In the genomic region with DNA sequence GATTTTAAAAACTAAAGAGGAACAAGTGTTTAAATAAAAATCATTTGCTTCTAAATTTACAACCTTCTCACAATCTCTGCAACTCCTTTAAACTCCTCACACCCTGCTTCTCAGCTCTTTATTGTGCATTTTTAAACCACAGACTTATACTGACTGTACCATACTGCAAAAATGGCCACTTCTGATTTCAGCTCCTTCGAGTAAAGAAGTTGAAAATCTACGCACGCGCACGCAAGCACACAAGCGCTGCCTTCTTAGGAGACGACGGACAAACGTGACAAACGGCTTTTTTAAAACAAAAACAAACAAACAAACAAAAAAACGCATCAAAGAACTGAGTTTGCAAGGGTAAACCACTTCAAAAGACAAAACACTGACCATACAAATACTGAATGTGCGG, we compare ENCODE assay signal across 8 mouse cellular contexts. TPM values are rescaled to one million over a fixed set of nuclear protein-coding genes. Genes with fewer than 3 reads are reported as not detected.
DNase-seq lines count a peak whose midpoint lies in the region; ATAC-seq and TF ChIP-seq lines count a peak whose summit lies in the region.
"Had no signal": no experiment of that assay in that cellular context is flagged by ENCODE, and none has a peak within 500 bp of the region (broad histone marks: within the 10 kb centered on the region; RNA-seq: fewer than 3 reads in every experiment).

No protein-coding gene starts in this region.

- peaks cover 6% of the 10 kb centered on the region; the same call in 1 of the 2 replicates for H3K27me3 ChIP-seq in lung, embryonic 15.5 days
- peaks cover 4% of the 10 kb centered on the region; the same call in 1 of the 2 replicates for H3K27me3 ChIP-seq in embryonic facial prominence, embryonic 15.5 days
- no peaks in the 10 kb centered on the region for H3K27me3 ChIP-seq in hindbrain, embryonic 15.5 days
- H3K27me3 ChIP-seq in midbrain, postnatal 0 days (ENCODE audit: insufficient read depth, low read length) = no peaks in the 10 kb centered on the region

- H3K27ac ChIP-seq in lung, embryonic 15.5 days = no peak overlapping the region
- H3K27ac ChIP-seq in embryonic facial prominence, embryonic 15.5 days (replicated peaks) = no peak overlapping the region
- H3K27ac ChIP-seq in hindbrain, embryonic 15.5 days (replicated peaks) = peak overlapping the region; percentile 86
- peak overlapping the region; percentile 76 for H3K27ac ChIP-seq in midbrain, postnatal 0 days (ENCODE audit: low read depth, low read length)
- H3K27ac ChIP-seq: limb, embryonic 15.5 days had no signal

- no peak overlapping the region for H3K9ac ChIP-seq in lung, embryonic 15.5 days
- no peak overlapping the region for H3K9ac ChIP-seq in embryonic facial prominence, embryonic 15.5 days
- H3K9ac ChIP-seq in hindbrain, embryonic 15.5 days = peak overlapping the region; percentile 69
- peak overlapping the region; percentile 63 for H3K9ac ChIP-seq in midbrain, postnatal 0 days (replicated peaks; ENCODE audit: low read length, poor library complexity, severe bottlenecking)
- H3K9ac ChIP-seq: limb, embryonic 15.5 days had no signal

- peak overlapping the region; percentile 53 for H3K4me2 ChIP-seq in lung, embryonic 15.5 days
- H3K4me2 ChIP-seq in embryonic facial prominence, embryonic 15.5 days (replicated peaks) = peak overlapping the region; percentile 49
- H3K4me2 ChIP-seq in hindbrain, embryonic 15.5 days = peak overlapping the region; percentile 58
- peak overlapping the region; percentile 51 for H3K4me2 ChIP-seq in midbrain, postnatal 0 days (ENCODE audit: low read depth, low read length, poor library complexity, severe bottlenecking)

- ATAC-seq in lung, embryonic 15.5 days (ENCODE audit: borderline replicate concordance, extremely low read depth, low FRiP score, low TSS enrichment) = no peak
- no peak for ATAC-seq in embryonic facial prominence, embryonic 15.5 days (ENCODE audit: insufficient number of reproducible peaks, low FRiP score, low TSS enrichment, low read depth)
- ATAC-seq in hindbrain, embryonic 15.5 days (ENCODE audit: low FRiP score, low read depth) = peak; percentile 77
- peak; percentile 78; the same call in 1 of the 2 replicates for ATAC-seq in midbrain, postnatal 0 days (ENCODE audit: low FRiP score)

- TF ChIP-seq CTCF in midbrain, postnatal 0 days (IDR thresholded peaks at IDR 0.05) = no peak

- WGBS in lung, embryonic 15.5 days = 20% methylated on average over 12 of the region's 12 CpGs
- WGBS in embryonic facial prominence, embryonic 15.5 days = 29% methylated on average over 12 of the region's 12 CpGs
- 24% methylated on average over 12 of the region's 12 CpGs for WGBS in hindbrain, embryonic 15.5 days
- WGBS in midbrain, postnatal 0 days = 19% methylated on average over 12 of the region's 12 CpGs

- no peaks in the 10 kb centered on the region for H3K9me3 ChIP-seq in lung, embryonic 15.5 days
- no peaks in the 10 kb centered on the region for H3K9me3 ChIP-seq in embryonic facial prominence, embryonic 15.5 days (replicated peaks)
- no peaks in the 10 kb centered on the region for H3K9me3 ChIP-seq in hindbrain, embryonic 15.5 days
- no peaks in the 10 kb centered on the region for H3K9me3 ChIP-seq in midbrain, postnatal 0 days (ENCODE audit: low read length)
- H3K9me3 ChIP-seq: limb, embryonic 15.5 days had no signal

- no peak for DNase-seq in lung, postnatal 36 days
- peak; percentile 41 for DNase-seq in midbrain, postnatal 0 days (ENCODE audit: low spot score)
- no peak for DNase-seq in spleen, postnatal 14 days (ENCODE audit: low spot score in 2 of 2)
- DNase-seq in cerebellum, postnatal 4 days (ENCODE audit: low spot score in 2 of 2) = no peak

- 0 out of 2 replicates have a peak overlapping the region, but pooled peaks have one; percentile 26 for H3K4me3 ChIP-seq in lung, embryonic 15.5 days
- H3K4me3 ChIP-seq in embryonic facial prominence, embryonic 15.5 days (replicated peaks) = peak overlapping the region; percentile 28; the same call in 1 of the 2 replicates
- peak overlapping the region; percentile 50 for H3K4me3 ChIP-seq in hindbrain, embryonic 15.5 days
- H3K4me3 ChIP-seq in midbrain, postnatal 0 days (ENCODE audit: low read depth, low read length) = peak overlapping the region; percentile 54

- H3K4me1 ChIP-seq in lung, embryonic 15.5 days = no peaks in the 10 kb centered on the region
- H3K4me1 ChIP-seq in embryonic facial prominence, embryonic 15.5 days = no peaks in the 10 kb centered on the region
- no peaks in the 10 kb centered on the region for H3K4me1 ChIP-seq in hindbrain, embryonic 15.5 days (replicated peaks)
- H3K4me1 ChIP-seq in midbrain, postnatal 0 days (ENCODE audit: insufficient read depth, low read length) = no peaks in the 10 kb centered on the region
- H3K4me1 ChIP-seq: limb, embryonic 15.5 days had no signal

- no peaks in the 10 kb centered on the region for H3K36me3 ChIP-seq in lung, embryonic 15.5 days
- no peaks in the 10 kb centered on the region for H3K36me3 ChIP-seq in embryonic facial prominence, embryonic 15.5 days
- no peaks in the 10 kb centered on the region for H3K36me3 ChIP-seq in hindbrain, embryonic 15.5 days
- H3K36me3 ChIP-seq in midbrain, postnatal 0 days (ENCODE audit: insufficient read depth, low read length) = no peaks in the 10 kb centered on the region
- H3K36me3 ChIP-seq: limb, embryonic 15.5 days had no signal

RNA-seq across cellular contexts. Expression of gene AU022751, which starts 8.3 kb away (rescaled TPM):
- polyA plus RNA-seq in lung, embryonic 15.5 days (2015; fragmentation: Nextera tagmentation; extraction: Ambion mirVana) = not detected in 2 replicates
- polyA plus RNA-seq in embryonic facial prominence, embryonic 15.5 days (2015; fragmentation: Nextera tagmentation; extraction: Ambion mirVana) = not detected in 2 replicates
- polyA plus RNA-seq in hindbrain, embryonic 15.5 days (2015; fragmentation: Nextera tagmentation; extraction: Ambion mirVana) = 0.14 TPM in 1 of 2 replicates, not detected in the other
- total RNA-seq in midbrain, postnatal 0 days (2014; rRNA removed) = 2.4 and 2.8 TPM in 2 replicates
- not detected in 2 replicates for polyA plus RNA-seq in midbrain, postnatal 0 days (2015; fragmentation: Nextera tagmentation; extraction: Ambion mirVana)
- polyA plus RNA-seq: limb, embryonic 15.5 days had no signal

RNA-seq across cellular contexts. Expression of gene Nudt11, which starts 44.3 kb away (rescaled TPM):
- 3.3 and 3.5 TPM in 2 replicates for polyA plus RNA-seq in lung, embryonic 15.5 days (2015; fragmentation: Nextera tagmentation; extraction: Ambion mirVana)
- 2.7 and 4.3 TPM in 2 replicates for polyA plus RNA-seq in embryonic facial prominence, embryonic 15.5 days (2015; fragmentation: Nextera tagmentation; extraction: Ambion mirVana)
- 23.2 and 24.9 TPM in 2 replicates for polyA plus RNA-seq in hindbrain, embryonic 15.5 days (2015; fragmentation: Nextera tagmentation; extraction: Ambion mirVana)
- total RNA-seq in midbrain, postnatal 0 days (2014; rRNA removed) = 70.4 and 89.2 TPM in 2 replicates
- 25.8 and 28.7 TPM in 2 replicates for polyA plus RNA-seq in midbrain, postnatal 0 days (2015; fragmentation: Nextera tagmentation; extraction: Ambion mirVana)

Comparison
In these comparisons a context has a peak if more than half of its experiments do, and no peak if none do; other contexts are left out.
1. ATAC-seq: peak in hindbrain, embryonic 15.5 days (single experiment) and midbrain, postnatal 0 days (single experiment); none in lung, embryonic 15.5 days (single experiment) and embryonic facial prominence, embryonic 15.5 days (single experiment).
2. H3K27ac ChIP-seq: peak in hindbrain, embryonic 15.5 days (single experiment) and midbrain, postnatal 0 days (single experiment); none in lung, embryonic 15.5 days (single experiment) and embryonic facial prominence, embryonic 15.5 days (single experiment).
3. H3K9ac ChIP-seq: peak in hindbrain, embryonic 15.5 days (single experiment) and midbrain, postnatal 0 days (single experiment); none in lung, embryonic 15.5 days (single experiment) and embryonic facial prominence, embryonic 15.5 days (single experiment).
4. Peak in every context shown above with its lines, with median percentiles within 50 percentile points of each other: H3K4me2 ChIP-seq and H3K4me3 ChIP-seq.